Comparison of ENCODE assay signal across 9 mouse cellular contexts in the genomic region with DNA sequence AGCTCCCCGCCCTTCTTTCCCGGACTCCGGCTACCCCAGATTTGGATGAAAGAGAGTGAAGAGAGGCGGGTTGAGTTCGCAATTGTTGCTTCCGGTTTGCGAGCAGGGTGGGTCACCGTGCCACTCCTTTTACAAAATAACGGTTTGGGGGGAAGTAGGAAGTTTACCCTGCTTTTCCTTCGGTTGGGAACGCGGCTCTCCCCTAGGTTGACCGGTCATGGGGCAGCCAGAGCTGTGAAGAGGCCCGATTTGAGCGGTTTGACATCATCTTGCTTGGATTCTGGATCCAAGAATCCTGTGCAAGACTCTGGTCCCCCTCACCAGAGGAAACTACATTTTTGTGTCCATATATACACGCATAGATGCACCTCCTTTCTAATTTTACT. TPM values are rescaled to one million over a fixed set of nuclear protein-coding genes. Genes with fewer than 3 reads are reported as not detected.
DNase-seq lines count a peak whose midpoint lies in the region; ATAC-seq and TF ChIP-seq lines count a peak whose summit lies in the region.
"Had no signal": no experiment of that assay in that cellular context is flagged by ENCODE, and none has a peak within 500 bp of the region (broad histone marks: within the 10 kb centered on the region; RNA-seq: fewer than 3 reads in every experiment).

No protein-coding gene starts in this region.

- peaks cover 4% of the 10 kb centered on the region for H3K4me1 ChIP-seq in heart, embryonic 11.5 days (ENCODE audit: control insufficient read depth, insufficient read depth, low read length)
- H3K4me1 ChIP-seq in ES-E14 (ENCODE audit: control insufficient read depth in 2 of 2, insufficient read depth in 2 of 2, low read length in 2 of 2, poor library complexity in 1 of 2), result peaks cover 1 to 4% of the 10 kb centered on the region in 2 experiments; a peak in 1 of 4 replicates
- peaks cover 14% of the 10 kb centered on the region for H3K4me1 ChIP-seq in liver, postnatal 0 days (ENCODE audit: insufficient read depth)

- DNase-seq in heart, postnatal 14 days, result no peak
- DNase-seq in ES-E14 (ENCODE audit: low read depth, low spot score), result no peak
- DNase-seq in liver, postnatal 0 days, result no peak
- DNase-seq in spleen, adult 12 weeks (ENCODE audit: low spot score), result no peak
- DNase-seq in ovary, postnatal 36 days (ENCODE audit: low spot score), result no peak

- H3K36me3 ChIP-seq in heart, embryonic 11.5 days (ENCODE audit: control insufficient read depth, insufficient read depth, low read length), result no peaks in the 10 kb centered on the region
- H3K36me3 ChIP-seq in ES-E14 (ENCODE audit: control insufficient read depth, insufficient read depth, low read length, poor library complexity, severe bottlenecking), result no peaks in the 10 kb centered on the region
- no peaks in the 10 kb centered on the region for H3K36me3 ChIP-seq in liver, postnatal 0 days (replicated peaks; ENCODE audit: insufficient read depth, low read length)

- H3K27me3 ChIP-seq in heart, embryonic 11.5 days (ENCODE audit: control insufficient read depth, insufficient read depth, low read length), result no peaks in the 10 kb centered on the region
- H3K27me3 ChIP-seq in liver, postnatal 0 days (ENCODE audit: insufficient read depth, low read length), result peaks cover 15% of the 10 kb centered on the region; the same call in 1 of the 2 replicates
- H3K27me3 ChIP-seq: CH12.LX had no signal

- peak overlapping the region; percentile 65 for H3K9ac ChIP-seq in heart, embryonic 11.5 days (ENCODE audit: low read depth, low read length)
- H3K9ac ChIP-seq in ES-E14 (ENCODE audit: insufficient read depth, low read depth, low read length, poor library complexity, severe bottlenecking), result peak overlapping the region; percentile 21
- peak overlapping the region; percentile 56 for H3K9ac ChIP-seq in liver, postnatal 0 days (replicated peaks)

- no peak for TF ChIP-seq CTCF in liver, postnatal 0 days (IDR thresholded peaks at IDR 0.05; ENCODE audit: low read depth)

- intact Hi-C loops in heart, postnatal 14 days (cut with DNase I), result loop anchor here (2.0 to 10.0 kb wide), 4 partner anchors 121 to 1581 kb away; no protein-coding TSS in a partner anchor

- in situ Hi-C loops in ES-E14 (cut with MboI; ENCODE audit: low sequenced_read_pairs in 2 of 2, unreplicated experiment in 2 of 2), result no loop called here

- 0 out of 2 replicates have a peak overlapping the region, but pooled peaks have one; percentile 46 for H3K27ac ChIP-seq in heart, embryonic 11.5 days (ENCODE audit: low read depth, low read length)
- H3K27ac ChIP-seq in ES-E14 (ENCODE audit: insufficient read depth, low read depth, low read length, poor library complexity, severe bottlenecking), result no peak overlapping the region
- peak overlapping the region; percentile 36; the same call in 1 of the 2 replicates for H3K27ac ChIP-seq in liver, postnatal 0 days (ENCODE audit: low read depth)

- H3K9me3 ChIP-seq in heart, embryonic 11.5 days (replicated peaks; ENCODE audit: control insufficient read depth, low read length), result no peaks in the 10 kb centered on the region
- no peaks in the 10 kb centered on the region for H3K9me3 ChIP-seq in ES-E14 (ENCODE audit: control insufficient read depth, insufficient read depth, low read depth, low read length)
- H3K9me3 ChIP-seq in liver, postnatal 0 days (ENCODE audit: low read length), result no peaks in the 10 kb centered on the region

- peak overlapping the region; percentile 79 for H3K4me2 ChIP-seq in heart, embryonic 11.5 days
- peak overlapping the region; percentile 94 for H3K4me2 ChIP-seq in liver, postnatal 0 days (ENCODE audit: low read depth, low read length)

- WGBS in heart, embryonic 11.5 days (ENCODE audit: insufficient replicate concordance), result under 1% methylated on average over 16 of the region's 16 CpGs
- whole genome bisulfite sequencing in liver, postnatal 0 days (ENCODE audit: insufficient replicate concordance), result under 1% methylated on average over 16 of the region's 16 CpGs

- peak overlapping the region; percentile 90 for H3K4me3 ChIP-seq in heart, embryonic 11.5 days (ENCODE audit: low read depth, low read length)
- H3K4me3 ChIP-seq in ES-E14 (ENCODE audit: insufficient read depth in 1 of 2, low read depth in 1 of 2, low read length in 2 of 2, poor library complexity in 1 of 2, severe bottlenecking in 1 of 2), result peak overlapping the region; percentile 59 to 67
- peak overlapping the region; percentile 78 for H3K4me3 ChIP-seq in liver, postnatal 0 days (ENCODE audit: low read depth, low read length)

- ATAC-seq in heart, embryonic 11.5 days (replicated peaks; ENCODE audit: insufficient number of reproducible peaks, low FRiP score, low TSS enrichment), result peak; percentile 18
- peak; percentile 5 to 15; a peak in 3 of 4 replicates for ATAC-seq in hematopoietic stem cell, adult 5-6 weeks (replicated peaks in 1 of 2; ENCODE audit: insufficient read depth in 1 of 2, low FRiP score in 2 of 2, low TSS enrichment in 1 of 2, low read depth in 1 of 2, poor library complexity in 2 of 2, severe bottlenecking in 2 of 2)
- peak; percentile 43 for ATAC-seq in liver, postnatal 0 days
- ATAC-seq in monocyte, adult 5-6 weeks (replicated peaks; ENCODE audit: insufficient number of reproducible peaks, low FRiP score, low TSS enrichment, poor library complexity, severe bottlenecking), result no peak

- TF ChIP-seq EP300 in liver, postnatal 0 days (IDR thresholded peaks at IDR 0.05; ENCODE audit: low read depth), result no peak

TF ChIP-seq in ES-E14, 5 proteins besides CTCF, POLR2A, EP300 and RAD21:
- TF ChIP-seq MAFK (IDR thresholded peaks at IDR 0.05; ENCODE audit: insufficient read depth, low read depth, low read length), result no peak
- no peak for TF ChIP-seq CHD2 (IDR thresholded peaks at IDR 0.05; ENCODE audit: low read depth, low read length)
- TF ChIP-seq HCFC1 (IDR thresholded peaks at IDR 0.05; ENCODE audit: borderline replicate concordance, insufficient read depth, low read length), result no peak
- TF ChIP-seq ZNF384 (IDR thresholded peaks at IDR 0.05; ENCODE audit: low read depth, low read length), result no peak
- TF ChIP-seq ZC3H11A (IDR thresholded peaks at IDR 0.05; ENCODE audit: borderline replicate concordance, low read depth, low read length), result no peak

RNA-seq across cellular contexts. Expression of a gene that starts 0.4 kb away (rescaled TPM):
- 7.2 and 8.7 TPM in 2 replicates for polyA plus RNA-seq in heart, embryonic 11.5 days (2014; fragmentation: Nextera tagmentation; extraction: Ambion mirVana)
- 10 to 100 TPM; 28.6 to 28.7 TPM for total RNA-seq in heart, postnatal 14 days (2021)
- total RNA-seq in ES-E14 (2012; rRNA removed), result 14.8 and 18.9 TPM in 2 replicates
- 5.2 and 5.5 TPM in 2 replicates for total RNA-seq in hematopoietic stem cell, adult 5-6 weeks (2017)
- polyA plus RNA-seq in liver, postnatal 0 days (2015; fragmentation: Nextera tagmentation; extraction: Ambion mirVana), result 0.98 and 1.1 TPM in 2 replicates
- total RNA-seq in monocyte, adult 5-6 weeks (2017), result 1.1 to 2.2 TPM (median 1.2 TPM) in 3 replicates
- total RNA-seq: CH12.LX had no signal
